Mouse (Mus musculus) heart, adult 9 months (tissue): ENCODE measurements around the gene Ulk4.

Experiments
- DNase-seq, 2 experiments: peaks; one replicate each; pipeline ENCODE4 v3.0.0; 2022; ENCODE audit warnings: low spot score in 2 of 2

Gene Ulk4

GRCm38 (mm10) chr9:121299976-121300570 is 23.1 kb upstream of the Ulk4 start:
- no peak for DNase-seq

GRCm38 (mm10) chr9:121299223-121299755 is 22.3 kb upstream of the Ulk4 start:
- no peak for DNase-seq

- peak; percentile 74 for DNase-seq
These were observed 21.6 kb upstream of the Ulk4 start for GRCm38 (mm10) chr9:121298411-121299091.

GRCm38 (mm10) chr9:121298065-121298398 is 21.0 kb upstream of the Ulk4 start:
- DNase-seq, result peak; percentile 52 to 59

- DNase-seq, result peak; percentile 63 to 83
These were observed 20.4 kb upstream of the Ulk4 start, which contains the start of gene Trak1 for GRCm38 (mm10) chr9:121297171-121298064. Trak1 (plus strand) TSS chr9:121297502.

- DNase-seq, result no peak
These were observed 18.2 kb upstream of the Ulk4 start for GRCm38 (mm10) chr9:121295221-121295620.

GRCm38 (mm10) chr9:121293187-121293586 is 16.2 kb upstream of the Ulk4 start:
- no peak for DNase-seq

- DNase-seq, result no peak
These were observed 14.3 kb upstream of the Ulk4 start for GRCm38 (mm10) chr9:121291275-121291674.

GRCm38 (mm10) chr9:121286325-121286901 is 9.4 kb upstream of the Ulk4 start:
- no peak for DNase-seq

- peak; percentile 85 to 91 for DNase-seq
These were observed 8.6 kb upstream of the Ulk4 start for GRCm38 (mm10) chr9:121285341-121286324.

- no peak for DNase-seq
These were observed 7.4 kb upstream of the Ulk4 start for GRCm38 (mm10) chr9:121284422-121284821.

GRCm38 (mm10) chr9:121283620-121284185 is 6.7 kb upstream of the Ulk4 start:
- no peak for DNase-seq

- no peak for DNase-seq
These were observed 4.9 kb upstream of the Ulk4 start for GRCm38 (mm10) chr9:121281891-121282290.

- DNase-seq, result no peak
These were observed 2.2 kb upstream of the Ulk4 start for GRCm38 (mm10) chr9:121279216-121279615.

- DNase-seq, result no peak
These were observed 266 bp downstream of the Ulk4 start for GRCm38 (mm10) chr9:121276745-121277117.

- no peak for DNase-seq
These were observed 5.4 kb downstream of the Ulk4 start for GRCm38 (mm10) chr9:121271561-121271960.

GRCm38 (mm10) chr9:121271149-121271548 is 5.8 kb downstream of the Ulk4 start:
- no peak for DNase-seq

- DNase-seq, result peak in 1 of 2 experiments; percentile 13
These were observed 11.7 kb downstream of the Ulk4 start for GRCm38 (mm10) chr9:121265307-121265706.

- peak in 1 of 2 experiments; percentile 0 for DNase-seq
These were observed 19.9 kb downstream of the Ulk4 start for GRCm38 (mm10) chr9:121257106-121257505.

GRCm38 (mm10) chr9:121254761-121255160 is 22.2 kb downstream of the Ulk4 start:
- peak; percentile 0 to 3 for DNase-seq
